Mouse (Mus musculus) layer of hippocampus, postnatal 14 days (tissue): ENCODE results near the gene Gpalpp1. TPM values are rescaled to one million over a fixed set of nuclear protein-coding genes. Genes with fewer than 3 reads are reported as not detected.

Experiments used
- DNase-seq, 2 experiments: peaks; one replicate each; pipeline ENCODE4 v3.0.0; 2021 to 2022; ENCODE audit warnings: low spot score in 2 of 2, mixed read lengths in 1 of 2
- total RNA-seq, 2 experiments: library from RNA; stranded (reverse); gene quantifications; 2 replicates each; pipeline ENCODE4 v1.2.3; 2021

Gene Gpalpp1
- total RNA-seq, 2 experiments from 2014 or later = 20.9 to 22.4 TPM

DNA sequence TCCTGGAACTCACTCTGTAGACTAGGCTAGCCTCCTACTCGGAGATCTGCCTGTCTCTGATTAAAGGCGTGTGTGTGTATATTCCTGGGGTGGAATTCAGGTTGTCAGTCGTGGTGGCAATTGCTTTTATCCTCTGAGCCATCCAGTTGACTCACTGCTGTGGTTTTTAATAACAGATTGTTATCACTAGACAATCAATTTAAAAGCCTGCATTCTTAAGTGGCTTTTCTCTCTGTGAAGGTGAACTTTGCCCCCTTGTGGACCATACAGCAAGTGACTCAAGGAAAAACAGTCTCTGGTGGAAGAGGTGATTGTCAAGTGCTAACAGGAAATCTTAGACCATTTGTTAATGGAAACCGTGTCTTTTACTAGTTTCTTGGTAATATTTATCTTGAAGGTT is 8.4 kb upstream of the Gpalpp1 start:
- no peak for DNase-seq

DNA sequence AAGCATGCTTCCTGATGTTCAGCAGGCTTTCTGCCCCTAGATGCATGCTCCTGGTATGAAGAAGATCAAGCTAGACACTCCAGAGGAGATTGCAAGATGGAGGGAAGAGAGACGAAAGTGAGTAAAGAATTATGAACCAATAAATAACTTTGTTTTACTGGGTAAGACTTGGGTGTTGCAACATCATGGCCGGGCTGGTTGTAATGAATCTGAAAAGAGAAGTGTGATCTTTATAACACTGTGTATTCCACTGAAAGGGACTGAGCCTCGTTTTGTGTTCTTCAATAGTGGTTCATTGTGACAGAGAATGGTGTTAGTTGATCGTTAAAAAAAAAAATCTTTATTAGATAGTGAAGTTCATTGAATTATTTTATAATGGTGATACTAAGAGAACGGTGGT is 5.2 kb upstream of the Gpalpp1 start:
- DNase-seq = no peak

DNA sequence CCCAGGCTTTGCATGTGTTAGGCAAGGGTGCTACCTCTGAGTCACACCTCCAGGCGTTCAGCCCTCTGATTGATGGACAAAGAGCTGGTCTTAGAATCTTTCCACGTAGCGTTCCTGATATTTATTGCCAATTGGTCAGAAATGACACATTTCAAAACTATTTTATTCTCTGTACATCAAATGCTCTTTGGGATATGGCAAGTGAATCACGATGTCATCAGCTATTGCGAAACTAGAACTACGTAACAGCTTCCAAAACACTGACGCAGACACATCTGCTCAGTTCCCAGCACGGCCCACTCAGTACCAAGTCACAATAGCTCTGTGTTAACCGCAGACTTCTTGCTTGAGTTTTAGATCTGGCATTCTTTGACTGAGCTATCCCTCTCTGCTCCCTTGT is 11.0 kb downstream of the Gpalpp1 start:
- no peak for DNase-seq

DNA sequence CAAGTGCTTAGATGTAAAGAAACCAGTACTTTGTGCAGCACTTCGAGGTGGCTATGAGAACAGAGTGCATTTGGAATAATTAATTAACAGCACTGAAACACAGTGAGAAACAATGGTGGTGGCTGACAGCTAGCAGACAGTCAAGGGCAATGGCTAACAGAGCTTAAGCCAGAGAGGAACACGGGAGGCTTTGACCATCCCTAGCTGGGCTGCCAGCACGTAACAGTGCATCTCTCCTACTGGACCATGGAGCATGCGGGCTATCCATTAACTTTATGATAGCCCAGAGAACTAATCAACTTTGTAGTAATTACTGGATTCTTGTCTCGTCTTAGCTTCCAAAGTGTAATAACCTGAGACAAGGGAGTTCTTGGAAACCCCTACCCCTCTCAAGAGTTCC is 12.7 kb downstream of the Gpalpp1 start:
- DNase-seq = no peak

DNA sequence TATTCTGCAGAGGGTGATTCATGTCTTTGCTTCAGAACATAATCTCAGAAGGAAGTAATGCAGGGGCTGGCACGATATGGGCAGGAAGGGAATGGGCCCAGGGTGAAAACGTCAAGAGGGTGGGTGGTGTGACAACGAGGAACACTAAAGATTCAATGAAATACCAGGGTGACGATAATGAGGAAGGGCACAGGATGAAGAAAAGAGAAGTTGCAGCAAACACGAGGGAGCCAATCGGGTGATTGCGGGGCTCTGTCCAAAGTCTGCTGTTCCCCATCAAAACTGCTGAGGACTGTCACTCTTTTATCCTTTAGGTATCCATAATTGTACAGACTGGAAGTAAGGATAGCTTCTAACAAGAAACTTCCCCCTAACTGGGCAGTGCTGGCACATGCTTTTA is 13.3 kb downstream of the Gpalpp1 start:
- no peak for DNase-seq

DNA sequence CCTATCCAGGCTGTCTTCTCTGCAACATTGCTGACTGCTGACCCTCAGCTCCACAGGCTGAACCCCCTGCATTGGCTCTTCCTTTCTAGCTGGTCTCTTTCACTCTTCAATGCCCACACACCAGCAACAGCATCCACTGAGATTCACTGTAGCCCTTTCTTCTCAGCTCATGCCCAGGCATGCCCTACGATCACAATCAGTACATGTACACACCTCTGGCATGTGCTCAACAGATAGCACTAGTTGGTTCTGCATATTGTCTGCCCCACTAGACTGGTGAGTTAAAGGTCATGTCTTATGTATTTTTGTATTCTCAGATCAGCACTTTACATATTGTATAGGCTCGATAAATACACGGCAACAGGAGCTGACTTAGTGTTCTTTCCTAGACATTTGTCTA is 26.4 kb downstream of the Gpalpp1 start:
- no peak for DNase-seq

DNA sequence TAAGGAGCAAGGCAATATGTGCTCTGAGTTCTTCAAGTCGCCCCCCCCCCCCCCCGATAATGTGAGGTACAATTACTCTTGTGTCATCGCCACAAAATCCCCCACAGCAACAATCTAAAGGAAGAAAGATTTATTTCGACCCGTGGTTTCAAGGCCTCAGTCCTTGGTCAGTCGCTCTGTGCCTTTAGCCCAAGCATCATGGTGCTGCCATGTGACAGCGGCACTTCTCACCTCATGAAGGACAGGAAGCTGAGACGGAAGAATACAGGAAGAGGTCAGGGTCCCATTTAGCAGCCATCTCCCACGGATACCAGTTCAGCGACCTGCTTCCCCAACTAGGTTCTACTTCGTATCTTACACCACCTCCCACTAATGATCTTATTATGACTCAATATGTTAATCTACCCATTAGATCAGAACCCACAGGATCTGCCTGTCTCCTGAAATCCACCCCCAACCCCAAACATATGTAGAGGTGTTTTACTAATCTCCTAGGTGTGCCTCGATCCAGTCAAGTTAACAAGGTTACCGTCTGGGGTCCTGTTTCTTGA is 28.4 kb downstream of the Gpalpp1 start:
- DNase-seq = no peak

DNA sequence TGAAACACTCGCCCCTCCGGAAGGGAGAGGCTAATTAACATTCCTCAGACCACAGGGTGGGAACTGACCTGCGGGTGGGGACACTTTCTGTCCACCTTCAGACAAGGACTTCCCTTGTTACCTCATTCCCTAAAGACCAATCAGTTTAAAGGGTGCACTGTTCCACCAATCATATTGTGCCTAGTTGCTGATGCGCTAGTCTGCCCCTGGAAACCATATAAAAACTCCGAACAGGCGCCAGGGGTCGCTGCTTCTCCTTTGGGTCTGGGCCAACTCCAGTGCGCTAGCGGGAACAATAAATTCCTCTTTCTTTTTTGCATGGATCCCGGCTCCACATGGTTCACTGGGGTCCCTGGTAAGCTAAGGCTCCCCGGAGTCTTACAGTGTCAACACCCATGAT is 29.1 kb downstream of the Gpalpp1 start:
- DNase-seq = no peak

DNA sequence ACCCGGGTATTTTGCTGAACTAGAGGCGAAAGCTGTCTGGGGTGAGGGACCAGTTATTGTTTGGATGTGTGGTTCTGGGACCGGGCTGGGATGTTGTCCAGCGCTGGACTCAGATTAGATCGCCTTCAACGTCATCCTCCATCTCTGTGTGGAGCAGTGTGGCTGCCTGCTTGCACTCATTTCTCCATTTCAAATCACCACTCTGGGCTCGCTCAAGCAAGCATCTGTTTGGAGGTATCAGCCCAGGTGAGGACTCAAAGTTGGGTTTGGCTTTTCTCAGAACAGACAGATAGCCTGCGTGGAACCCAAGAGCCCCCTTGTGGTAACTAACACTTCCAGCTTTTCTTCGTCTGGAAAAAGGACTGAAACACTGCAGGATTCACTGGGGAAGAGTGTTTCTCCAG is 33.5 kb downstream of the Gpalpp1 start:
- peak; percentile 67 to 82 for DNase-seq

DNA sequence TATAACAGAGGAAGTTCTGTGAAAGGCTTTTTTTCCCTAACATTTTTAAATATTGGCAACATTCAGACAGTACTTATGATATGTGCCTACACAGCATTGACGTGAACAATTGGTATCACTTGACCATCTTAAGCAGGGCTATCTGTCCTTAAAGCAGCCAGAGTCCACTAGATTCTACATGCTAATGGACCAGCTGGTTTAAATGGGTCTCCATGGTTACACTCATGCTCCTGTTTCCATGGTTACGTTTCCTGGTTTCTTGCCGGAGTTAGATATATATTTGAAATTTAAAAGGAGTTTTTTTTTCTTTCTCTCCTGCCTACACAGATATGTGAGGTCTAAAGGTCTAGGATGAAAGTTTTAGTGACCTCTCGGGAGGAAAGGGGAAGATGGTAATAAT is 34.0 kb downstream of the Gpalpp1 start:
- DNase-seq = peak in 1 of 2 experiments; percentile 64

DNA sequence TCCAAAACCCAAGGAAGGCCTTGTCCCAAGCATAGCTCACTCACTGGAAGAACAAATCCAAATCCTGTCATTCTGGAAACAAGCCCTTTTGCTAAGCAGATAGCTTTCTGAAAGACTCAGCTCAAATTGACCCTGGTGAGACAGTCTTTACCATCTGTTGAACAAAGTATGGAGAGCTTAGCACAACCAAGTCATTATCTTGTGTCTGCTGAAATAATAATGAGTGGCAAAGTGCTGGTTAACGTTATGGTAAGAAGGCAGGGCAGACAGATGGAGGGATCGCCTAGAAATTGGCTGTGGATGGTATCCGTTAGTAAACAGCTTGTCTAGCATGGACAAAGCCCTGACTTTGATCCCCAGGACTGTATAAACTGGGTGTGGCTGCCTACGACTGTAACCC is 34.8 kb downstream of the Gpalpp1 start:
- DNase-seq = no peak

DNA sequence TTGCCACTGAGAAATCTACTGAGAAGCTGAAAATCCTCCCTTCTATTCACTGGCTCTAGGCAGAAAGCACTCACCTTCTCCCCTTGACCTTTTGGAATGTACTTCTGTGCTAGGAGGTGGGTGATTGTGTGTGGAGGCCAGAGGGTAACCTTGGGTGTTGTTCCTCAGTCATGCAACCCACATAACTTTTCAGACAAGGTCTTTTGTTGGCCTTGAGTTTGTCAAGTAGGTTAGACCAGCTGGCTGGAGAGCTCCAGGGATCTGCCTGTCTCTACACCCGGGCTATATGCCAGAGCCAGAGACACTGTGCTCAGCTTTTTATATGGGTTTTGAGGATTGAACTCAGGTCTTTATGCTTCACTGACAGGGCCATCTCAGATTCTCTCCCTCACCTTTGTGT is 36.4 kb downstream of the Gpalpp1 start:
- no peak for DNase-seq

DNA sequence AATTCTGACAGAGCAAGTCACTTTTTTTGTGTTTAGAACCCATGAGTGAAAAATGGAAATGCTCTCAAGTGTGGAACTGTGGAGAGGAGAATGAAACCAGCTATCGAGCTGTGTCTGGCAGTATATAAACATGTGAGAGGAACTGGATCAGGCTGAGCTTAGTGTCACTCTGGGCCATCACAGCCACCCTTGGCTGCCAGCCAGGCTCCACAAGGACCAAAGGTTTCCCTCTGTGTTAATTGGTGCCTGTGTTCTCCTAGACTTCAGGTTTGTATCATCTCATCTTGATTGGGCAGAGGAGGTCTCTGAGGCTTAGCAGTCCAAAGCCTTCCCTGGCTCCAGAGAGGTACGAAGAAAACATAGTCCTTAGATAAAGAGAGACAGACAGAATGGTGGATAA is 37.9 kb downstream of the Gpalpp1 start:
- DNase-seq = no peak

DNA sequence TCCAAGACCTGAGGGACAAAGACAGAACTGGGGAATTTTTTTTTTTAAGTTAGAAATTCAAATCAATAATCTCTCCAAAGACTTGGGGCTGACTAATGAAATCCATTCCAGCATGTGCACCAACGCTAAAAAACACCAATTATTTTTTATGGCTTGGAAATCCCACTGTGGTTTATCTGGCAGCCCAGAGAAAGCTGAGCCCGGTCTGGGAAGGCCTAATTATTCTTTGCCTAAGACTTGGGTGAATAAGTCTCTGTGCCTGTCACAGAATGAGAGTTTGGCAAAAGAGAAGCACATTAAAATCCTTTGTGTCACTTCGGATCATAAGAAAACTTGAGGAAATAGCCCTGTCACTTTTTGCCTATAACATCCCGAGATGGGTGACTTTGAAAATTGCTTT is 41.3 kb downstream of the Gpalpp1 start:
- no peak for DNase-seq

DNA sequence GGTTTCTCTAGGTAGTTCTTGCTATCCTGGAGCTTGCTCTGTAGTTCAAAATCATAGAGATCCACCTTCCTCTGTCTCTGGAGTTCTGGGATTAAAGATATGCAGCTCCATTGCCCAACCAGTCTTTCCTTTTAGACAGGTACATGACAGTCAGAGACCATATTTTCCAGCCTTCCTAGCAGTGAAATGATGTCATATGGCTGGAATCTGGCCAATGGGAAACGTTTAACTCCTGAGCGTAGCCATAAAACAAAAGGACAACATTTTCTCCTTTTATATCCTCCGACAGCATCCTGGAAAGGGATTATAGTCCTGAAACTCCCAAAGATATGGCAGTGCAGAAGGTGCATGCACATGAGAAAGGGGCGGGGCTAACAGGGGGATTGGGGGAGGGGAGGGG is 42.3 kb downstream of the Gpalpp1 start:
- no peak for DNase-seq

DNA sequence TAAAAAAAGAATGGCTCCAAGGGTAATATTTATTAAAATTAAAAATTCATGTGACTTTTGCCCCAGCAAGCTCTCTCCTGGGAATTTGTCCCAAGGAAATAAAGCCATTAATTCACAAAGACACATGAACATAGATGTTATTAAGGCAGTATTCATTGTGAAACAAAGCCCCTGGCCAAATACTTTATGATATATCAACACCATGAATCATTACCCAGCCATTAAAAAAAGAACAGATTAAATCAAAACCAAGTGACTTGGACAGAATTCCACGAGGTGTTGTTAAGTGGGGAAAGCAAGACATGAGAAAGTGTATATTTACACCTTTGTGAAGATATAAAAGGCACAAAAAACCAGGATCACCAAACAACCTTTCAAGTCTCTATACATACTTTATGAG is 43.3 kb downstream of the Gpalpp1 start:
- DNase-seq = no peak

DNA sequence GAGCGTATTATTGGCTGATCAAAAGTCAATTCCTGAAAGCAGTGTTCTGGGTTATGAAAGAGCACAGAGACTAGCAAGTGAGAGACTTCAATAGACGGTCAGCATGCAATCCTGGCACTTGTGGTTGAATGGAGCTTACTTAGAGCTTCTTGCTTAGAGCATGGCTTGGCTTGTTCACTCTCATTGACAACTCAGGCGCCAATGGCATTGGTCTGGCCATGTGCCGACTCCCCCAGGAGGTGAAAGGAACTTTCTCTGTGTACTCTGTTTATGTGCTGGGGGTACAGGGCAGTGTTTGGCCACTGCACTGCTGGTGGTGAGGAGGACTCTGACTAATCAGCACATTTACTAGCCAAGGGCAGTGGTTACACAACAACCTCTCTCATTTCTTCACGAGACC is 51.1 kb downstream of the Gpalpp1 start:
- no peak for DNase-seq

DNA sequence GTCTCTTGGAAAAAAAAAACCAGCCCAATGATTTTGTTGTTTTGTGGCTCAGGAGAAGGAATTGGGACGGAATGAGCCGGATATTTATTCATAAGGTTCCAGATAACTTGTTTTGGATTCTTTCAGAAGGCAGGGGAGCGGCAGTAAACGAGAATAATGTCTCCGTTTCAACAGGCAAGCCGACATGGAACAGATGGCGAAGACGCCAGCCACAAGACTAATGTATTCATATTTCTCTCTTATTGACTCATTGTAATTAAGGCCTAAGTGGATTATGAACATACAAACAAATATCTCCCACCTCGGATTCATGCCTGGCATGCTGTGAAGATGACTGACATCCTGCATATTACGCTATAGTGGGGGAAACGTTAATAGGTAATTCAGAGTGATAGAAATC is 56.8 kb downstream of the Gpalpp1 start:
- no peak for DNase-seq

DNA sequence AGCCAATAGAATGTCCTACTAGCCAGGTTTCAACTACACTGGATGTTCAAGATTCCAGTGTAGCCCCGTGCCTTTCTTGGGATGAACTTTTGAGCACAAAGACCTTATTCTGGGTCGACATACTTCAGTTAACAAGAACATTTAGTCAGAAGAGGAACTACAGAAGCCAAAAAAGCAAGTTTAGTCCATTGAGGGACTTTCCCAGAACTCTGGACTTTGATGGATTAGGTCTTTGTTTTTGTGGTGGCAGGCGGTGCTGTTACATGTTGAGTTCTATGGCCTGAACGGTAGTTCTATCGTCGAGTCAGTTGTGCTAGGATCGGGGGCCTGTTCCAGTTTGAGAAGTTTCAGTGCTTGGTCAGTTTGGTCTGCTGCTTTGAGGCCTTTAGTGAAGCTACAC is 58.6 kb downstream of the Gpalpp1 start:
- DNase-seq = no peak

DNA sequence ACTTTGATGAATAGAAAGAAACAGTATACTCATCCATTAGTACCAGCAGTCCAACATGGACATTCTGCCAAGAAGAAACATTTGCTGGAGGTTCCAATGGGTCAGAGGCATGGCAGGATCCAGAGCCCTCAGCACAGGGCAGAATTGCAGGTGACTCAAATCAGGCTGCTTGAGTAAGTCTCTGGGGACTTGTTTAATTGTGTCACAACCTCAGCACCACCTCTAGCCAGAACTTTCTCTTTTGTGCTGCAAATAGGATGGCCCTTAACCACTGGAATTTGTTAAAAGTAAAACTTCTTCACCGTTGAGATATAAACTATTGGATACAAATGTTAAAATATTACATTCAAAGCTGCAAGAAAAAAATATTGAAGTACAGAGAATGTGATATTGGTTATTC is 64.8 kb downstream of the Gpalpp1 start:
- no peak for DNase-seq

DNA sequence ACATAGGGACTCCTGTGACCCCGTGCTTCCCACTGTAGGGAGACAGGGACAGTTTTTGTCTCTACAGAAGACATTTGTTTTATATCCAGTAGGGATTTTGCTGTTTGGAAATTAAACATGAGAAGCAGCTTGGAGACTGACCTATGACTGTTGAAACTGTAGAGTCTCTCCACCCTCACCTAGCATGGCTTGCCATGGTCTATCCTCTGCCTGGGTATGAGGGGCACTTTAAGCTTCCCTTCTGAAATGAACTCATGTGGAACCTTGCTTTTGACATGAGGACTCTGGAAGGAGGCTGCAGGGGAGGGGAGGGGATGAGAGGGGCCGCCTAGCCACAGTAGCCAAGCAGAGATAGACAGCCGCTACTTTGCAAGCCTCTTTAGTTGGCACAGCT is 66.4 kb downstream of the Gpalpp1 start:
- DNase-seq = no peak

DNA sequence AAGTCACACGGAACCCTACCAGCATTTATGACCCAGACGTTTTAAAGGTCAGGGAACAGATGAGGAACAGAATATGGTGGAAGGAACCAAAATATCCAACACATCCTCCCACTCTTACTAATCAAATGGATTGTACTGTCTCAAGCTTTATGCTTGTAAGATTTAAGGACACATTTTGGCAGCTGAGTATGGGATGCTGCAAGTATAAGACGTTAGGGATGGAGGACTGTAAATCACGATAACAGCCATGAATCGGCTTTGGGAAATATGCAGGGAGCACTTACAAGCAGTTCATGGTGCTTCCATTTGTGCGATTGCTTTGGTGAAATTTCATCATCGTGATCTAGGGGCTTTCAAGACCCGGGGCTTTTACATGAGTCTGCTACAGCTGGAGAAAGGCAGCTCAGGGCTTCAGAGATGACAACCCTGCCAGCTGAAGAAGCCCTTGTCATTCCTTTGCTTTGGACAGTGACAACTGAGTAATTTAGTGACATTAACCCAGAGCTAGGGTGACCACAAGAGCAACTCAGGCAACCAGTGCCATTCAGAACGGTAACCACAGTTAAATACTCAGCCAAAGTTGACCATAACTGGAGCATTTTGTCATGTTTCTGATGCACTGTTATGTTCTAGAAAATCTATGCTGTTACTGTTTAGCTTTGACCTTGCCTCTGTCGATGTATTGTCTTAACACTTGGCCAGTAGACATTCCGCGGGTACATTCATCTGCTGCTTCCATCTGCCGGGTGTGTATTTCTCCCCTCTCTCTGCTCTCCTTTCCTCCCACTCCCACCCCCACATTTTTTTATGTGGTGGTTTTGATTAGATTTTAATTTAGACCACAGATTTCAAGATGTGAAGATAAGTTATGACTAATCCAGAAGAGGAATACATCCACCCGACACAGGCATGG is 67.1 kb downstream of the Gpalpp1 start:
- DNase-seq = peak in 1 of 2 experiments; percentile 64
